Mouse (Mus musculus): ENCODE results near the gene Prr32. TPM values are rescaled to one million over a fixed set of nuclear protein-coding genes. Genes with fewer than 3 reads are reported as not detected.

Gene Prr32
- 0.95 and 1.5 TPM in 2 replicates for polyA plus RNA-seq (2011; ENCODE audit: insufficient read length, low read depth, missing spikeins)

GRCm38 (mm10) chrX:45090604-45091003 is at the start of gene Prr32:
Gene Prr32, plus strand, starts transcription at chrX:45090904.
- Histone ChIP-seq H3K27ac (ENCODE audit: insufficient read depth, low read length) (peak within 1 kb of the TSS; percentile 52; the same call in 1 of the 2 replicates), H3K4me1 (ENCODE audit: control insufficient read depth, insufficient read depth, low read length) (peaks cover 3% of the 10 kb centered on the region; the same call in 1 of the 2 replicates), H3K4me3 (ENCODE audit: insufficient read depth, low read length) (no peak within 1 kb of the TSS)
- TF ChIP-seq CTCF (IDR thresholded peaks at IDR 0.05; ENCODE audit: borderline replicate concordance, insufficient read depth, low read length) (no peak), POLR2A (IDR thresholded peaks at IDR 0.05; ENCODE audit: low read depth, low read length) (no peak)
